Mouse (Mus musculus) CH12.LX (cell line): Measurements from ENCODE around the gene Vps26a.

Experiments used
- CTCF ChIP-seq, 2 experiments: IDR thresholded peaks in 1 of 2; conservative IDR thresholded peaks in 1 of 2; 2 replicates each; pipeline ENCODE4 v1.5.1; 2011 to 2012; ENCODE audit warnings: low read depth in 2 of 2, low read length in 2 of 2, improper control_type of control experiment in 1 of 2, inconsistent platforms in 1 of 2, mild to moderate bottlenecking in 1 of 2, moderate library complexity in 1 of 2
- MAFK ChIP-seq: IDR thresholded peaks from 2 replicates; pipeline ENCODE4 v1.6.1; 2011; ENCODE audit warnings: low read length, improper control_type of control experiment; ENCODE audit not compliant: insufficient replicate concordance
- MAX ChIP-seq: IDR thresholded peaks from 2 replicates; pipeline ENCODE4 v1.6.1; 2011; ENCODE audit warnings: low read length, improper control_type of control experiment
- POLR2A ChIP-seq: IDR thresholded peaks from 2 replicates; pipeline ENCODE4 v1.6.1; 2011; ENCODE audit warnings: low read depth, mild to moderate bottlenecking, improper control_type of control experiment, low read length
- POLR2AphosphoS2 ChIP-seq: IDR thresholded peaks from 2 replicates; pipeline ENCODE4 v1.6.1; 2011; ENCODE audit warnings: low read depth, low read length, improper control_type of control experiment
- TCF12 ChIP-seq: IDR thresholded peaks from 2 replicates; pipeline ENCODE4 v1.6.1; 2014; ENCODE audit warnings: low read depth, mild to moderate bottlenecking, inconsistent platforms, low read length, improper control_type of control experiment
- ZNF384 ChIP-seq: IDR thresholded peaks from 2 replicates; pipeline ENCODE4 v1.6.1; 2012; ENCODE audit warnings: low read depth, low read length, improper control_type of control experiment, inconsistent platforms

GRCm38 (mm10) chr10:62421127-62421526, 65.5 kb downstream of the Vps26a start:
- TF ChIP-seq CTCF (conservative IDR thresholded peaks at IDR 0.05 in 1 of 2, IDR thresholded peaks at IDR 0.05 in 1 of 2; ENCODE audit: low read depth in 2 of 2, low read length in 2 of 2) (no peak), POLR2AphosphoS2 (no peak), TCF12 (no peak), MAFK (no peak), MAX (no peak), ZNF384 (no peak), POLR2A (no peak)
